Mouse (Mus musculus) mesoderm, embryonic 11.5 days (tissue): ENCODE data around the gene Dscaml1.

ENCODE experiments used
- DNase-seq: peaks from one replicate; pipeline ENCODE4 v3.0.0-alpha.2; 2012; ENCODE audit warnings: low read depth, low spot score

Dscaml1 gene

DNA sequence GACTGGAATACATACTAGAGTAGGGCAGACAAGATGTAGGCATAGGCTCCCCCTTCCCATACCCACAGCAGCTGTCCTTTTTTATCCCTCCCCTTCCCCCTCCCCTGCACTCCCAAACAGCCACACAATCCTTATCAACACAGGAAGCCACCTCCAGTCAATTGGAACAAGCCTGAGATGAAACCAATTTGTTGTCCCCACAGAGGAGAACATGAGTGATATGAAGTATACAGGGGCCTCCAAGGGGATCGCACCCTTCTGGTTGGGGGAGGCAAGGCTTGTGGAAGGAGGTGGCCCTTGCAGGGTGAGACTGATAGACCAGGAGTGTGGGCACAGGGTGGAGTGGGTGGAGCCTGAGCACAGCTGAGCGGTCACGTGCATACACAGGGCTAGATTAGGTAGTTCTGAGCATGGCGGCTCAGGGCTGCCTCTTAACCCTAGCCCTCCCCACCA, 79.1 kb downstream of the Dscaml1 start:
- DNase-seq = no peak

DNA sequence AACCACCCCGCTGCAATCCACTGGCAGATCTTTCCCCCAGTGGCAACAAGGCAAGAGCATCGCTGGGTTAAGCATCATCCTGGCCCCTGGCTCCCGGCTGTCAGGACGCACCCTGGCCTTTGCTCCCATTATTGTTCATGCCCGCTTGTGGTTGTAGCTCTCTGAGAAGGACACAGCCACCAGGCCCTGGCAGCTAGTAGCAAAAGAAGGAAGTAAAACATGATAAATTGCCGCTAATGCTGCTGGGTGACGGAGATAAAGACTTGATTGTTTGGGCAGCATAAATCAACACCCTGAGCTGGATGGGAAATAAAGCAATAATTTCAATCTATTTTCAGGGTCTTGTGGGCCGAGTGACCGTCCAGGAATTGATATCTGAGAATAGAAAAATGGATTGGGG, 81.1 kb downstream of the Dscaml1 start:
- DNase-seq = peak; percentile 23

DNA sequence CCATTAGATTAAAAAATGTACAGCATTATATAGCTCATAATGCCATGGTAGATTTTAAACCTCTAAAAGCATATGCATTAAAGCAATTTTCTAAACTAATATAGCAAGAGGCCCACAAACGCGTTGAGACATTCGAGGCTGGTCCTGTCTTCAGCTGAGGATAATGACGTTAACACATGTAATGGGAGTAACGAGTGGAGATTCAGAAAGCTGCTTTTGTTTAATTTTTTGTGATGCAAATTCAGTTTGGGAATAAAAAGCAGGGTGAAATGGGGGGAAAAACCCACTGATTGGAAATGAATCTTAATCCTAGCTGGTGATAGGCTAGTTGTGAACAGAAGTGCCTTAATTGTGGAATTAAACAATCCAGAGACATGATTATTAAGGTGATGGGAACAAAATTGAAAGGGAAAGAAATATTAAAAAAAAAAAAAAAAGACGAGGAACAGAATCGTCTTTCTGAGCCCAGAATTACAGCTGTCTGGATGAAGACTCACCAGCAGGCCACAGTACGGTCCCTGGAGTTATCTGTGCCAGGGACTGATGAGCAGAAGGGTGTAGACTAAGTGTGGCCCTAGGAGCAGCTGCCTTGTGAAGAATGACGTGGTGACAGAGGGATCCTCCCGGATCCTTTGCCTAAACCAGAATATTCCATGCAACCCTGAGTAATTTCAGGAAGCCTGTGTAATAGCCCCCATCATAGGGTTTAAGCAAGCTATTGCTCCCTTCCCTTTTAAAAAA, 84.5 kb downstream of the Dscaml1 start:
- no peak for DNase-seq

DNA sequence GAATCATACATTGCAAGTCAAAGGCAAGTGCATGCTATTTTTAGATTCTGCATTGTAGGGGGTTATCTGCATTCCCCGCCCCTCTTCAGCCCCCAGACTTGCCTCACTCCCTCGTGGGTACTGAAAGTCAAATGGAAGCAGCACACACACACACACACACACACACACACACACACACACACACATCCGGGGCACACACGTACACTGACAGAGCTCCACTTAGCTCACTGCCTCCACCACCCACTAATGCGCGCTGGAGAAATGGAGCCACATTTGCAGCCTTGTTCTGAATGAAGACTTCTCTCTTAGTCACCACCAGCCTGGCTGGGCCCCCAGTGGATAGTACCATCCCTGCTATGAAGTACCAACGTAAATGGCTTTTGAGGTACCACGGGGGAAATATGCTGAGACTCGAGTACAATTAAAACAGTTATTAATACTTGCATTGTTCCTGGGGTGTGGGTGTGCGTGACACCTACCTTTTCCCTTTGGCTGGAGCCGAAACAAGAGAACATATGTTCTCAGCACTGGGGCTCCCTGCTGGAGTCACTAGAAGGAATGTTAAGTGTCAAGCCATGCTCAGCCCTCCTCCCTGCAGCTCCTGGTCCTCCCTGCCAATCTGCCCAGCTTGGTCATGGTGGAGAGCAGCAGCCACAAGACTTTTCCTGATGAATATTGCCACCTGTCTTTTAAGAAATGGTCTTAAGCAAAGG, 91.7 kb downstream of the Dscaml1 start:
- DNase-seq = no peak

- no peak for DNase-seq
Observed at GRCm38 (mm10) chr9:45519841-45520240, 93.4 kb downstream of the Dscaml1 start.

DNA sequence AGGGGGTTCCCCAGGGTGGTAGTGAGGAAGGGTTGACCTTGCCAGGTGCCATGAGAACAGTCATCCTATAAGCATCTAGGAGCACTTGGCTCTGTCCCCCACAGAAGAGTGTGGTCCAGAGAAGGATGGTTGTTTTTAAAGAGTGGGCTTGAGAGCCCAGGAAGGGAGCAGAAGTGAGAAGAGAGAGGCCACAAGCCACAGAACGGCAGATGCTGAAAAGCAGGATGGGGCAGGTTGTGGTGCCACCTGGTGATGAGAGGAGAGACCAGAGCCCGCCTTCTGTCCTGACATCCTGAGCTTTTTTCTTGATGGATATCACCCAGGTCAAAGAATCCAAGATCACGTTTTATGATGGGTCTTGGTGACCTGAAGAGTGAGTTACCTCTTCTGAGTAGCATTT, 96.4 kb downstream of the Dscaml1 start:
- DNase-seq = no peak

DNA sequence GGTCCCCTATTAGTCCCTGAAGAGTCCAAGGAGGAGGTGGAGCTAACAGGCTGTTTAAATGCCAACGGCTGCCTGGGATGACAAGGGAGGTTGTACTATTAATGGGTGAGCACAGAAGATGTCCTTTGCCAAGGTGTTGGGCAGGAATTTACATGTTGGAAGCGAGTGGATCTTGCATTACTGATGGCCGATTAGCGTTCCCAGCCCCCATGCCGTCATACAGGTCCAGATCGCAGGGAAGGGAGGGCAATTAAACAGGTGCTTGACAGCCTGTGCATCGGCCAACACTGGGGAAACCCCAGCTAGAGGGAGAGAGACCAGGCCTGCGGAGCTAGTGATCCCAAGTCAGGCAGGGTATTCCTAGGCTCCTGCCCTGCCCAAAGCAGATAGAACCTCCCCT, 98.1 kb downstream of the Dscaml1 start:
- DNase-seq = no peak

DNA sequence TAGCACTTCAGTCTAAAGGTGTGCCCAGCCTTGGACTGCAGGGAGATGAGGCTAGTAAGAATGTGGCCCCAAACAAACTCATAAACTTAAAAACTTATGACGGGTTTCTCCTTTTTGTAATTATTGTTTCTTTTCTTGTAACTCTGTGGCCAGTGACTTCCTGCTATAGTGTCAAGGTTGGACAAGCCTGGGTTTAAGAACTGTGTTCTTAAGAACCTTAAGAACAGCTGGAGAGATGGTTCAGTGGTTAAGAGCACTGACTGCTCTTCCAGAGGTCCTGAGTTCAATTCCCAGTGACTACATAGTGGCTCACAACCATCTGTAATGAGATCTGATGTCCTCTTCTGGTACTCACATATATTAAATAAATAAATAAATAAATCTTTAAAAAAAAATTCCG, 106.8 kb downstream of the Dscaml1 start:
- no peak for DNase-seq

DNA sequence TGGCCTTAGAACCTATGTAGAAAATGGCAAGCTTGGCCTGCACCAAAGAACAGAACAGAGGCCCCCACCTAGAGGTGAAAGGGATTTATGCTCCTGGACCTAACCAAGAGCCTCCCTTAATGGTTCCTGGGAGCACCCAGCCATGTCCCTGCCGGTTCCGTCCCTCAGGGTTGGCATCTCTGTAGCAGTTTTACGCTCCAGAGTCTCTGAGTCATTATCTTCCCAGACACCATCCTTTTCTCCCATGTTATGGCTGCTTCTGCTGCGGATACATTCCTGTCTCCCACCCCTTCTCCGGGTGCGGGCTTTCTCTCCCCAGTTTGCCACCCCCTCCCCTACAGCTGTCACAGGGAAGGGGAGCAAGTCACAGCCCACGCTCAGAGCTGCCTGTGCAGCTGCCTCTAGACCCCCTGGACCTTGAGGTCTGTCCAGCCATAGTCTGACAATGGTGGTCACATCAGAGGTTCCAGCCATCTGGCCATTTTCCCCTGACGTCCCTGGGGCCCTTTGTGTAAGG, 108.1 kb downstream of the Dscaml1 start:
- DNase-seq = peak; percentile 9

GRCm38 (mm10) chr9:45537649-45538048, 111.2 kb downstream of the Dscaml1 start:
- DNase-seq = no peak

DNA sequence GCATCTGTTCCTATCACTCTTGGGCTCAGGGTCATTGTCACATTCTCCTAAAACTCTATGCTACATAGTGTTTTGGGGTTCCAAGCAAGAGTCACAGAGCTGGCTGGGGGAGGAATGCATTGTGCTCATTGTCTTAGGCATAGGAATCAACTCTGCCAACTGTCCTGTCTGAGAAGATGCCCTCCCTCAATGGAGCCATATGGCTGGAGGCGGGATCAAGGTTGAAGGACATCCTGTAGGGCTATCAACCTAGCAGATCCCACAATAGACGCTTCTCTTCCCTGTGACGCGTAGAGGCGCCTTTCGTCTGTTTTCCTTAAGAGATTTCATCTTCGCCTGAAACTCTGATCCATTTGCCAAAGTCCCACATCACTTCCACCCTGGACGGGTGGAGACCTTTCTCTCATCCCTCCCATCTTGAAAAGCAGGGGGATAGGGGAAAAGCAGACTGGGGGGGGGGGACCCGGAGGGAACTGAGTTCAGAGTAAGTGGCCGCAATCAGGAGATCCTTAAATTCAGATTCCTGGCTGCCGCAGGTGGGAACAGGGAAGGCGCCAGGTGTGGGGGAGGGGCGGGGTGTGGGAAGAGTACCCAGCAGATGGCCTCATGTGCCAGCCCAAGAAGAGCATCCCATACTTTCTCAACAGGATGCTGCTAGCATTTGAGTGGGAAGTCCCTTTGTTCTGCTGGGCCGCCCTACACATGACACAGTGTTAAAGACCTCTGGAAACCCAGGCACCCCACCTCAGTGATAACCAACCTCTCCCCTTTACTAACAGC, 113.0 kb downstream of the Dscaml1 start:
- no peak for DNase-seq

- DNase-seq = no peak
Observed at GRCm38 (mm10) chr9:45546024-45546638, 119.7 kb downstream of the Dscaml1 start.

DNA sequence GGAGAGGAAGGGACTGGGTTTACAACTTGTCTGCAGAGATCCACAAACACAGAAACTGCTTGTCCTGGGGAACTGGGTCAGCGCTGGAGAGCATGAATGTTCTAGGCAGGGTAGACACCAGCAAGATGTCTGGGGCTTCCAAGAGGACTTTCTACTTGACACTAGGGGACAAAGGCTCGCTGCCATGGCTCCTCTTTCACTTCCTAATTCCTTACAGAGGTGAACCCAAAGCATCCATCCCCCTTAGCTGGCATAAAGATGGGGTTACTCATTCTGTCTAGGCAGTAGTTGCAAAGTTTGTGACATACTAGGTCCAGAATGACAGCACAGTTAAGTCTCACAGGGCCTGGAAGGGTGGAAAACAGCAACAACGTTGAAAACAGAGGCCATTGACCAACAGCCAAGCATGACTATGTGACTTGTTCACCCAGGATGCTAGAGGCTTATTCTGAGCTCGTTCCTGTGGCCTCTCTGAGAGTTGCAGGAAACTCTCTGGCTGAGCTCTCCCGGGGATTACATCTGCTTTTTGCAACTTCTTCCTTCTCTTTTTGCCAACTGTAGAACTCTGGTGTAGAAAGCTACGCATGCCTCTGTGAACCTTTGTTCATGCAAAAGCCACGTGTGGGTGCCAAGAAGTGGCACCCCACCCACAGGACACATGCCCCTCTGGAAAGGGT, 120.6 kb downstream of the Dscaml1 start:
- no peak for DNase-seq

- DNase-seq = no peak
Observed at GRCm38 (mm10) chr9:45549796-45550195, 123.4 kb downstream of the Dscaml1 start.

GRCm38 (mm10) chr9:45550210-45550609, 123.8 kb downstream of the Dscaml1 start:
- DNase-seq = no peak

DNA sequence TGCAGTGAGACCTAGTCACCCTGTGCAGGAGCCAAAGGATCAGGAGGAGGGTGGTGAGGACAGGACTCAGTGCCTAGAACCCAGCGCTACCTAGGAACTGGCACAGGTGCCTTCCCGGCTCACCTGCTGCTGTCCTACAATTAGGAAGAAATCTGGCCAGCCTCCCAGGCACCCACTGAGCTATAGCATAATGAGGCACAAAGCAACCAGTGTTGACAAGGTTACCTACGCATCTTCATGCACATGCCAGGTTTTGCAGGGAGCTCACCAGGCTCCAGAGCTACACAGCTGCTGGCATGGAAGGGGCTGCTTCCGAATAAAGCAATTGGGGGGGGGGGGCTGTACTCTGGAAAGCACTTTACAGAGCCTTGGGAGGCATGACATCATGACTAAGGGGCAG, 124.2 kb downstream of the Dscaml1 start:
- DNase-seq = no peak

DNA sequence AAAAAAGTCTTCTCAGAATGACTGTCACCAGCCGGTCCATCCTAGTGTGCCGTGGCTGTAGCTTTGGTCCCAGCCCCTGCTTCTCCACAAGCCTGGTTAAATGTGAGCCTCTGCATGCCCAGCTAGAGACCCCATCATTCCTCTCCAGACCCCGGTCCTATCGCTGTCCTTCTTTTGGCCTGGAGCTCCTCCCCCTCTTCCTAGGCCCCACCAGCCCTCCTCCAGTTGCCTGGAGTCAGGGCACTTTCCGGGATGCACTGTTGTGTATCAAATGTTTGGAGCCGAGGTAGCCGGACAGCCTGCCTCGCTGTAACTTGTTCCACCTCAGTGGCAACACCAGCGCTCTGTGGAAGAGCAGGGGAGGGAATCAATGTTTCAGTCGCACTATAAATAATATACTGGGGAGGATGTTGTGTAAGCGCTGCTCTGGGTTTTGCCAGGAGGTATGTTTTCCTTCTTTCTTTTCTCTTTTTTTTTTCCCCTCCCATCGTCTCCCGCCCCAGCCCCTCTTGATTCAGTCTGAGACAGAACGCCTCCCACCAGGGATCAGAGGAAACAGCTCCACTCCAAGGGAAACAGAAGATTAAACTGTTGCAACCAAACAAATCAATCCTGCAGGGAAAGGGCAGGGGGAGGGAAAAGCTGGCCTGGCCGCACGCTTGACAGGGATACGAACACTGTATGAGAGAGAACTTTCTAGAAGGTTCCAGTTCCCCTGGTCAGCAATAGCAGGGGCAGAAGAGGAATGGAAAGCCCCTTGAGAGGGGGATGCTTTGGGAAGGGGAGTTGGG, 128.8 kb downstream of the Dscaml1 start:
- peak; percentile 45 for DNase-seq

DNA sequence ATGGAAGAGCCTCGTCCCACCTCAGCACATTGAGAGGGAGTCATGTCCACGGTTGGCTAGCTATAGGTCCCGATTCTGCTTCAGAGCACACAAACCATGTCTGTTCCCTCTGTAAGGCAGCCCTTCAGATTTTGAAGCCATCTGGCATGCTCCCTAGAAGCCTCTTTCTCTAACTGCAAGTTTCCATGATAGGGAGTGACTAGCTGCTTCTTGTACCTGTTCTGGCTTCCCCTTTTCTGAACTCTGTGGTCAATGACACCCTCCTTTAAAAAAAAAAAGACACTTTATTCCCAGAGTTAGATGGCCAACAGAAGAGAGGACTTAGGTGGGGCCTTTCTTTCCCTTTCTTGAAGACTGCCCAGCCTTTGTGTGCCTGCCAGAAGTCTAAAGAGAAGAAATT, 130.5 kb downstream of the Dscaml1 start:
- DNase-seq = no peak

DNA sequence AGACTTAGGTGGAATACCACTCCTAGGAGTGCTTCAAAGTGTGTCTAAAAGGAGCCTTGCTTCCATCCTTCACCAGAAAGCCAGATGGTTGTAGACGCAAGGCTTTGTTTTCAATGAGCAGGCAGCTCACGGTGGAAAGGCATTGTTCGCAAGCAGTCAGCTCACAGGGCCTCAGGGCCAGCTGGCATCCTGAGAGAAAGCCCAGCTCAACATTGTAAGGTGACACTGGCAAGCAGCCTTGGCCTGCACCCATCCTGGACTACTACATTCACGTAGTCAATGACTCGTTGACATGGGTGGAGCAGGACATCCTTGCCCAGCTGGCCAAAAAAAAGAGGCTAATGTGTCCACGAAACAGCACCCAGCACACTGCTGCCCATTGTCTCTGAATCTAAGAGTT, 134.6 kb downstream of the Dscaml1 start:
- no peak for DNase-seq

- DNase-seq = no peak
Observed at GRCm38 (mm10) chr9:45566843-45567578, 140.6 kb downstream of the Dscaml1 start.
